Mouse (Mus musculus): Measurements from ENCODE around the gene Arl5c. TPM values are rescaled to one million over a fixed set of nuclear protein-coding genes. Genes with fewer than 3 reads are reported as not detected.

The Arl5c gene
- 80.2 TPM for total RNA-seq (2023)

DNA sequence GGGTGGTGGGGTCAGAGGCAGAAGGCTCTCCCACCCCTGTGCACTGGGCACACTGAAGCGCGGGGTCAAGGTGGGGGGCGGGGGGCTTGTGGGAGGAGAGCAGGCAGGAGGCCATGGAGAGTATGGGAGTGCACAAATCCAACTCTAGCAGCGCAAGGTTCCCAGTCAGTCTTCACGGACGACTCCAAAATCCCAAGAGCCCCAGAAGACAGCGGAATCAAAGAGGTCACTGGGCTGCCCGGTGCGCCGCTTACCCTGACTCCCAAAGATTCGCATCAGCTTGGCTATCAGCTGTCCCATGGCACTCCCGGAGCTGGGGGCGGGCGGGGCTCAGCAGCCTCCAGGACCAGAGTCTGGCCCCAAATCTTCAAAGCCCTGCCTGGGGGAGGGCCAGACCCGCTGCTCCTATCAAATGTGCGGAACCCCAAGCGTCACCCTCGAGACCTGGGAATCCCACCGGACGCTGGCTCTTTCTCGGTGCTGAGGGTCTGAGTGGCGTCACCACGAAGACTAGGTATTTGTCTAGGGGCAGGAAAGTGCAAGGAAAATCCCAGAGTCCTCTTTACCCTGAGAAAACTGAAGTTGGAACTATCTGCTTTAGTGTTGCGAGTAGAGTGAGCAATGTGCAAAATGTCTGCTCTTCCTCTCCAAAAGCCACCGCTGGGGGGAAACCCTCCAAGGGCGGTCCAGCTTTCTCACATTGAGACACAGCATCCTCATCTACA, at the start of gene Arl5c:
Gene Arl5c (minus strand): TSS at position 618 of the 725 bp plus-strand sequence.

DNA sequence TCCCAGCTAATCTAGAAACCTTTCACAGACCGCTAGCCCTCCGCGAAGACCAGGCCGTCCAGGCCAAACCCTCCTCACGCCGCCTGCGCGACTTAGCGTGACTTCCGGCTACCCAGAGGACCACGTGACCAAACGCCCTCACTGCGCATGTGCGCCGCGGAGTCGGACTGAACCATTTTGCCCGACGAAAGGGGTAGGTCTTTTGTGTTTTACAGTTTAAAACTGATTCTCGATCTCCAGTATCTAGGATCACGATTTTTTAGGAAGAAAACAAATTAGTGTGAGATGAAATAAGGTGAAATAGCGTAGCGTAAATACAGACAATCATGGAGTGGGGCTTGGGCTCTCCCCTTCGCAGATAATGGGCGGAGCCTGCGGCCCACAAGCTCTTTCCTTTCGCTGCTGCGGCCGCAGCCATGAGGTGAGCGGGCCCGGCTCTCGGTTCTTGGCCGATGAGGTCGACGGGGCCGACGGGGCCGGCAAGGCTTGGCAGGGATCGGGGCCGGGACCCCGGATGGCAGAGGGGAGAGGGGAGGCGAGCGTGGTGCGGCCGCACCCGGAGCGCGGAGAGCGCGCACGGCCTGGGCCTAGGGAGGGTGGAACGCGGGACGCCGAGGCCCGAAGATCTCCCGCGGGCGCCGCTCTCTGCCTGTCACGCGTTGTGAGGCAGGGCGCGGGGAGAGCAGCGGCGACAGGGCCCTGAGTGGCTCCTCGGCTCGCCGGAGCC, 30.8 kb upstream of the Arl5c start, which contains the start of gene Rpl19:
Gene Rpl19 (plus strand): TSS at position 141 of the 727 bp plus-strand sequence.

DNA sequence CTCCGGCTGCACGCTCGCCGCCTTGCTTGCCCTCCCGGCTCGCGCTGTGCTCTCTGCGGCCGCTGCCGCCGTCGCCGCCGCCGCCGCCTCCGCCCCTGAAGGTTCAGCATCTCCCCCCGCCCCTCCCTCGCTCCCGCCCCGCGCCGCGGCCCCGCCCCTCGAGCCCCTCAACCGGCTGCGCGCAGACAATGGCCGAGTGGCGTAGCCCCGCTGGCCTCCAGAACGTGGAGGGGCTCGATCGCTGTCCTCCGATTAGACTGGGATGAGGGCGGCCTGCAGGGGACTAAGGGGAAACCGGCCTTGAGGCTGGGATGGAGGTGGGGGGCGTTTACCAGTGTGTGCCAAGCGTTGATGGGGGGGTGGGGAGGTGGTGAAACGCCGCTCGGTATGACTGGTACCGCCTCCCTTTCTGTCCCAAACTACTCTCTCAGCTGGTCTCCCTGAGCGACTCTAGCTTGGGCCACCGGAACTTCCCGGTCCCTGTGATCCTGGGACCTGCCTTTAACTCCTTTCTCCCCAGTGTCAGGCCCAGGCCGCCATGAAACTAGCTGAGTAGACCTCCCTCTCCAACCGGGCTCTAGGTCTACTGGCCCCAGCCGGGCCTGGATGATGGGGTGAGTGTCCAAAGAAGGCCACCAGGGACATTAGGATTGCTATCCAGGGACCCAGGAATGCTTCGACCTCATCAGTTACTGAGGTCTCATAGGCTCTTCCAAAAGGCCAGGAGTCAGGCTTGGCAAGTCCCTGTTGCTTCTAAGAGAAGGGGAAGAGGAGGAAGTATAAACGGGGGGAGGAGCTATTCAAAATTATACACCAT, 26.8 kb upstream of the Arl5c start, which contains the start of gene Cacnb1:
Gene Cacnb1 (minus strand): TSS at position 480 of the 817 bp plus-strand sequence.

DNA sequence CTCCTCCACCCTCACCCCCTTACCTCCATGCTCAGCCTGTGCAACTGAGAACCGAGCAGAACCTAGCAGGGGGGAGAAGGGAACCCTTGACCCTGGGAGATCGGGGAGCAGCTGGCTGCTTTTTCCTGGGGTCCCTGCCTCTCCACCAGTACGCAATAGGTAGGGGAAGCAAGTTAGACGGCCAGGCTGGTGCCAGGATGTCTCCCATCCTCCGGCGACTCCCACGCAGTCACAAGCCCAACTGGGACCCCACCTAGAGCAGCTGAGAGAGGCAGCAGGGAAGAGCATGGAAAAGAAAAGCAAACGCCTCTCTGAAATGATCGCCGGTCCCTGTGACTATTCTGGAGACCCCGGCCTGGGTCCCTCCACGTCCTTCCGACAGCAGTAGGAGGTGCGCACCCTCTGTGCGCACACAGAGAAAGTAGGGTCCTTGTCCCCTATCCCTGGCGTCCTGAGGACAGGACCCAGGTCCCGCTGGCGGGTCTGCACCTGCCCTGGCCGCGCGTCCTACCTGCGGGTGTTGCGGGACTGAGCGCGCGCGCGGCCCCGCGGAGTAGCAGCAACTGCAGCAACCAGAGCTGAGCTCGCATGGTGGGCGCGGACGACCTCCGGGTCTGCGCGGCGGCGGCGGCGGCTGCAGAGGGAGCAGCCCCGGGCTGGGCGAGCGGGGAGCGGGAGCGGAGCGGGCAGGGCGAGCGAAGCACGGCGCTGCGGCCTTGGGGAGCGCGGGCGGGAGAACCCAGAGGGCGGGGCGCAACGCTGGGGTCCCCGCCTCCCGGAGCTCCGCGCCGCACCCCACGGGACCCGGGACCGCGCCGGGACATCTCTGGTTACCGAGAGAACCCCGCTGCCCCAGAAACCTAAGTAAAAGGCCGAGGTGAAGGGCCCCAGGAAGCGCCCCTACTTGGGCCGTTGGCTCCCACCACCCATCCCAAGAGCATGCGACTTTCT, 10.0 kb downstream of the Arl5c start, which contains the start of gene Plxdc1:
Gene Plxdc1 (minus strand): TSS at position 718 of the 951 bp plus-strand sequence.

Other genes starting within 250 kb of the Arl5c start
- gene Cwc25, start 229.6 kb downstream of the Arl5c start, total RNA-seq (2023): 38.4 TPM
- 1.8 TPM for gene 1700001P01Rik, start 220.3 kb downstream of the Arl5c start, total RNA-seq (2023)
- 2,689 TPM for gene Rpl23, start 213.7 kb downstream of the Arl5c start, total RNA-seq (2023)
- gene Lasp1, start 197.2 kb downstream of the Arl5c start, total RNA-seq (2023): 132 TPM
- gene B230217C12Rik, start 155.4 kb downstream of the Arl5c start, total RNA-seq (2023): 0.95 TPM
- gene Fbxo47, start 112.0 kb downstream of the Arl5c start, total RNA-seq (2023): 0.46 TPM
- gene Plxdc1, start 9.7 kb downstream of the Arl5c start, total RNA-seq (2023): 2.3 TPM
- gene Cacnb1, start 26.9 kb upstream of the Arl5c start, total RNA-seq (2023): 21.9 TPM
- gene Rpl19, start 30.5 kb upstream of the Arl5c start, total RNA-seq (2023): 2,848 TPM
- gene Stac2, start 57.3 kb upstream of the Arl5c start, total RNA-seq (2023): 3.6 TPM
- 49.9 TPM for gene Fbxl20, start 154.2 kb upstream of the Arl5c start, total RNA-seq (2023)
- gene Med1, start 197.1 kb upstream of the Arl5c start, total RNA-seq (2023): 75.5 TPM
- gene Cdk12, start 206.9 kb upstream of the Arl5c start, total RNA-seq (2023): 88.6 TPM

Measured in CD8-positive naive resting alpha-beta T cell, adult 57 days (primary cell).